Mouse (Mus musculus) liver, postnatal 0 days (tissue): ENCODE data around the gene Med16.

Source experiments
- CTCF ChIP-seq: sonication (generic); IDR thresholded peaks from 2 replicates; pipeline ENCODE4 v1.5.1; 2016; ENCODE audit warnings: antibody characterized with exemption, low read depth
- EP300 ChIP-seq: IDR thresholded peaks from 2 replicates; pipeline ENCODE4 v1.6.1; 2016; ENCODE audit warnings: antibody characterized with exemption, low read depth, mild to moderate bottlenecking

GRCm38 (mm10) chr10:79909092-79909922, 584 bp upstream of the Med16 start:
- TF ChIP-seq CTCF (no peak), EP300 (peak; percentile 56; the same call in 1 of the 2 replicates)
